Mouse (Mus musculus) thymus, adult 18-20 months (tissue): Measurements from ENCODE around the gene Vmn2r98.
"Not testable (repeated sequence)": the region's sequence is repeated elsewhere in the genome, so short reads cannot be mapped to it uniquely, and the experiment has no call there.

Experiments
- DNase-seq, 2 experiments: peaks; one replicate each; pipeline ENCODE4 v3.0.0; 2022; ENCODE audit warnings: mixed read lengths in 2 of 2

Gene Vmn2r98

DNA sequence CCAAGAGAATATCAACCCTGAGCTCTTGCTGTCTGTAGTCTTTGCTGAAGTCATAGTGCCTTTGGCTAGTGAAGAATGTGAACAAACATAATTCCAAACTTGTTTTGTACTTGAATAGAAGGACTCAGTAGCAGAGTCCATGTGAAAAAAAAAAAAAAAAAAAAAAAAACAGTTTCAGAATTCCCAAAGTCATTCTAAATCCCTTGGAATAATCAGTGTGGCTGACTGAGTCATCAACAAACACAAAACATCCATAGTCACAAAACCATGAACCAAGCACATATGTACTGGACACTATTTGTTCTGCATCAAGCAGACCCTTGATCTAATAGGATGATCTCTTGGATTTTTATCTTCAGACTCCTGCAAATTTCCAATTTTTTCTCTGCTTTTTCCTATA is at the start of gene Vmn2r98:
TSS of gene Vmn2r98 (plus strand) at position 301 of the 400 bp plus-strand sequence.
- not testable (repeated sequence) for DNase-seq

- not testable (repeated sequence) for DNase-seq
Observed at GRCm38 (mm10) chr17:19031441-19031840, 21.8 kb upstream of the Vmn2r98 start.

DNA sequence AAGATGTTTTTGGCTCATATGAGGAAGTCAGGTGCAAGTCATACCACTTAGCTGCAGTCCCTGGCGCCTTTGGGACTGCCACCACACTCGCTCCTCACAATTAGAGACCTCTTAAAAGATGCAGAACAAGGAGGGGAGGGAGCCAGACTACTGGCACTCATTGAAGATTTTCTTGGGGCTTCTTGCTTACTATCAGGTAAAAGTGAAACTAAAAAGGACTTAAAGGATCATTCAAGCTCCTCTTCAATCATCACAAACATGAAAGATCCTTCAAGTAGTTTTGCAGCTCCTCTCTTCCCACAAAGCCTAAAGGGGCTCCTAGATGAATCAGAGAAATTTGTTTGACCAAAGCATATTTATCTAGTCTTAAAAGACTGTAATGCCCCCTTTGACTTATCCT is 21.3 kb upstream of the Vmn2r98 start:
- DNase-seq = no peak

- no peak for DNase-seq
Observed at GRCm38 (mm10) chr17:19032721-19033120, 20.5 kb upstream of the Vmn2r98 start.
